Mouse (Mus musculus) megakaryocyte-erythroid progenitor cell, adult 5-6 weeks (primary cell): Measurements from ENCODE around the gene Frrs1. TPM values are rescaled to one million over a fixed set of nuclear protein-coding genes. Genes with fewer than 3 reads are reported as not detected.
A peak's percentile ranks its signal among the peaks of the same experiment; 100 is the strongest.

Source experiments
- ATAC-seq: replicated peaks from 2 replicates; pipeline ENCODE4 v1.8.0; 2016; ENCODE audit warnings: mild to moderate bottlenecking, inconsistent platforms; ENCODE audit not compliant: severe bottlenecking, poor library complexity, low FRiP score, low TSS enrichment
- total RNA-seq, 2 experiments: library from RNA; stranded (forward) in 1 of 2; stranded (reverse) in 1 of 2; fragments of 200-1000, 215-1000 nt in 1 of 2; fragments of >200 nt in 1 of 2; fragmentation: Nextera tagmentation in 1 of 2; gene quantifications; 2 replicates each; pipeline ENCODE4 v1.2.3; 2014 to 2017

Gene Frrs1
- total RNA-seq, 2 experiments from 2014 or later: 37.6 to 59.9 TPM

DNA sequence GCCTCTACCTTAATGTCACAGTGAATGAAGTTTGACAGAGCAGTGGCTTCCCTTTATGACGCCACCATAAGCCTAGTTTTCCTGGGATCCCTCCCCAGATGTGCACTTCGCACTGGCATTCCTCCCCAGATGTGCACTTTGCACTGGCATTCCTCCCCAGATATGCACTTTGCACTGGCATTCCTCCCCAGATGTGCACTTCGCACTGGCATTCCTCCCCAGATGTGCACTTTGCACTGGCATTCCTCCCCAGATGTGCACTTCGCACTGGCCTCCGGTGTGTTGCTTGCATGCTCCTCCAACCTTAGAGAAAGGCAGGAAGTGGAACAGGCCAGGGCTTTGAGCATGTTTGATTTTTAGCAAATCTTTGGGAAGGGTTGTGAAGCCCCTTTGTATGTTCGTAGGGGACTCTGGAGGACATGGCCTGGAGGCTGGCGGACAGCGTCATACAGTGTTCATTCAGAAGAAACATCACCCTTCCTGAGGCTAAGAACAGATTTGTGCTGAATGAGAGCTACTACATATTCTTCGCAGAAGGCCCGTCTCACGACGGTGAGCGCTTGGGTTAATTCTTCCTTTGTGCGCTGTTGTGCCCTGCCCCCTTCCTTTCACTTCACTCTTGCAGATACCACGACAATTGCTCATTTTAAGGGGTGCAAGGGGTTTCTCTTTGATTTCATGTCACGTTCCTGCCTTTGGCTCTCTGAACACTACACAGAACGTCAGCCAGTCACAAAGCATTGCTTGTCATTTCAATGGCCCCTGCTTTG, 32.4 kb downstream of the Frrs1 start:
- no peak for ATAC-seq

DNA sequence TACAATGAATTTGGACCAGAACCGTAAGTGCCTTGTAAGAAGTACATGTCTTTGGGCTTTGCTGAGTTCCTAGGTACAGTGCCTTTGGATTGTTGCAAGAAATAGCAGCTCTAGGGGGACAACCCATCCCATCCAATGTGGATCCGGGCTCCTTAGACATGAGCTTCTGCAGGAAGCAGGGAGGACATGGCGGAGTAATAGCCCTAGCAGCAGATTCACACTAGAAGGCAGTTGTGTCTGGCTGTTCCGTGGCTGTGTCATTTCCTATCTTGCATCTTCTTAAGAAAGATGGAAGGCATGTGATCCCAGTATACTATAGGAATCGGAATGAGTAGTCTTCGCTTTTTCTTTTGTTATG, 32.9 kb downstream of the Frrs1 start:
- no peak for ATAC-seq

DNA sequence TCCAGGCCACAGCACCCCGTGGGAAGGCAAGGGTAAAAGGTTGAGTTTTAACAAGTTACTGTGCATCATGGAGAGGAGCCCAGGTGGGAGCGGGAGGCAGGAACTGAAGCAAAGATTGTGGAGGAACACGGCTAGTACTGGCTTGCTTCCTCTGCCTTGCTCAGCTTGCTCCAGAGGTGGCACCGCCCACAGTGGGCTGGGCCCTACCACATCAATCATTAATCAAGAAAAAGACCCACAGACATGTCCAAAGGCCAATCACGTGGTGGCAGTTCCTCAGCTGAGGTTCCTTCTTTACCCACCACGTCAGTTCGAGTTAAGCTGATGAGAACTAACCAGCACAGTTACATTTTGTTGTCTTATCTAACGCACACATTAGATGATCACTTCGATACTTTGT, 33.6 kb downstream of the Frrs1 start:
- no peak for ATAC-seq

DNA sequence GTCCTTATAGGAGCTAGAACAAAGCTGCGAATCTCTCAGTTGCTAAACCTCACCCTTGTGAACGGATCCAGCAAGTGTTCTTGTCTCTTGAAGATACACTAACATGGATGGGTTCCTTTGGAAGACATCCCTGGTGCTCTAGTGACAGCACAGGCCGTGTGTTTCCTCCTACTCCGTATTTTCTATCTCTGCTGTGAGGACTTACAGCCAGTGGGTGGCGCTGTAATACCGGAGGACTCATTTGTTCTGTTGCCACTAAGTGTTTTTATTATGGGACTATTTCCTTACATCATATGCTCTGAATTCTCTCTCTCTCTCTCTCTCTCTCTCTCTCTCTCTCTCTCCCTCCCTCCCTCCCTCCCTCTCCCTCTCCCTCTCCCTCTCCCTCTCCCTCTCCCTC, 44.9 kb downstream of the Frrs1 start:
- peak; percentile 75 for ATAC-seq

DNA sequence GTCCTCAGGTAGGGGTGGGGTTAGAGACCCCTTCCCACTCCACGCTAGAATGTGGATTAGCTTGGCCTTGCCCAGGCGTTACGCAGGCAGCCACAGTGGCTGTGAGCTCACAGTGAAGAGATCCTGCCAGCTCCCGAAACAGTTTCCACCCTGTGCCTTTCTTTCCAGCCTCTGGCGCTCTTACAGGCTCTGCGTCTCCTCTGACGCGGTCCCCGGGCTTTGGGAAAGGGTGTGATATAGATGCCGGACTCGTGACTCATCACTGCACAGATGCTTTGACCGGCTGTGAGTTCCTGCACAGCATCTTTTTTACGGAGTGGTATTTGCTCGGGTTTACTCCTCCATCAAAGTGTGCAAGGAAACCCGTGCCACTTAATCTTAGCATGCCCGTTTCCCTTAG, 46.6 kb downstream of the Frrs1 start:
- no peak for ATAC-seq

DNA sequence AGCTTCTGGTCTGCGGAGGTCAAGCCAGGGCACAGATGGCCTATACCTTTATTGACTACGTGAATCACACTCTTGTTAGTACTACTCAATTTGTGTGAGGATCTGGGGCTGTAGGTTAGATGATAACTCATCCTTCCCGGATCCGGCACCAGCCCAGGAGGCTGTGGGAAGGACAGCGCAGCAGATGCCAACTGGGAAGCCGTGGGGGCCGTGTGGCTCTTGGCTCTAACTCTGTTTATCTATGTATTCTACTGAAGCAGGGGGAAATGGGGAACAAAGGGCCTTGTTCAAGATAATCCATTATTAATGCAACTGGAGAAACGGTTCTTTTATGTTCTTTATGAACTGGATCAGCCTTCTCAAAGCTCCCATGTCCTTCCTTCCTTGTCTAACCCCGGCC, 47.3 kb downstream of the Frrs1 start:
- ATAC-seq: no peak

DNA sequence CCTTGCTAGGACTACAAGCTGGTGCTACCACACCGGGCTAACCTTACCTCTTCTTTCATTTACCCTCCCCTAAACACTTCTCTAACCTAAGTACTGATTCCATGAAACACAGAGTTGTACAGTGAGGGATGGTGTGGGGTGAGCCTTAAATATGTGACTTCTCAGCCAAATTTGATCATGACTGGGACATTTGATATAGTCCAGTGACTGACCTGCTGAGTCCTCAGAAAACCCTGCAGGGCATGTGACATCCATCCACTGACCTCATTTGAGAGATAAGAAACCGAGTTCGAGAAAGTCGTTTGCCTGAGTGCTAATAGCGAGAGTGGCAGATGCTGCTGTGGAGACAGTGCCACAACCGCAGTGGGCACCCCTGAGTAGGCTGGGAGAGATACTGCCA, 55.1 kb downstream of the Frrs1 start:
- no peak for ATAC-seq

DNA sequence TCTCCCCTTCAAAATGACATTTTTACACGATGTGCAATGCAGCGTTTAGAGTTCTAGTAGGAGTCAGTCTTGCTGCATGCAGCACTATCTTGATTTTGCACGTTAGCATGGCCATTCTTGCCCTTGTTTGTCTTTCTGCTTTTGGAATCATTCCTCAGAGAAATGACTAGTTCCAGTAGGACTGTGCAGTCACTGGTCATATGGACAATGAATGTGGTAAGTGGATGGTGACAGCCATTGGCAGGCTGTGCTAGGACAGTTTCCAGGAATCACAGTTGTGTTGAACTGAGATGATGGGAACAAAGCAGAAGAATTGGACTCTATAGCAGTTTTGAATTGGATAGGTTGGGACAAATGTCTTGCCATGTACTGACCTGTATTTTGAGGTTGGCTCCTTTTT, 55.7 kb downstream of the Frrs1 start:
- ATAC-seq: no peak

DNA sequence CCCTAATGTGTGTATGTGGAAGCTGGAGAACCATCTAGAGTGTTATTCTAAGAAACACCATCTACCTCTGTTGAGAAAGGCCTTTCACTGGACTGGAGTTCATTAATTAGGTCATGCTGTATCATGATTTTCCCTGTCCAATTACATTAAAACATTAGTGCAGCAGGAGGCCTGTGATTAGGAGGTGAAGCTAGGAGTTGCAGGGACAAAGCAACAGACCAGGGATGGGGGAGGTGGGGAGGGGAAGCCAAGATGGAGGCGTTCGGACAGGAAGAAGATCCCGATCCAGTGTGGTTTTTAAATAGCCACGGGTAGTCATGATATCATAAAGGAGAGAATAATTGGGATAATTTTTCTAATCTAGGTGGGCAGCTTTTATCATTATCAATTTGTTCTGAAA, 57.8 kb downstream of the Frrs1 start:
- no peak for ATAC-seq

DNA sequence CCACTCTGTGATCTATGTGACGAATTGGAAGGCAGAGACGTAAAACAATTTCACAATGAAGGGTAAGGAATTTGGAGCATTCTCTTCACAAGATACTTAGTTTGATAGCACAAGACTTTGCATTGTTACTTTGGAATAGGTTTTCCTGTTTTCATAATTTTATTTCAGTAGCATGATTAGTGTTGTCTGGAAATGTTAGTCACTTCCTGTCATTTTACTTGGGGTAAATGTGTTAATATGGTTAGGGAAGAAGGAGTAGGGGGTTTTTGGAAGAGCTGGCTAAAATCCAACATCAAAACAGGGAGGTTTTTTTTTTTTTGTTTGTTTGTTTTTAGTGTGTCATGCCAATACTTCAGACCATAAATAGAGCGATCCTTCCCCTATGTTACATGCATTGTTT, 62.3 kb downstream of the Frrs1 start:
- no peak for ATAC-seq

DNA sequence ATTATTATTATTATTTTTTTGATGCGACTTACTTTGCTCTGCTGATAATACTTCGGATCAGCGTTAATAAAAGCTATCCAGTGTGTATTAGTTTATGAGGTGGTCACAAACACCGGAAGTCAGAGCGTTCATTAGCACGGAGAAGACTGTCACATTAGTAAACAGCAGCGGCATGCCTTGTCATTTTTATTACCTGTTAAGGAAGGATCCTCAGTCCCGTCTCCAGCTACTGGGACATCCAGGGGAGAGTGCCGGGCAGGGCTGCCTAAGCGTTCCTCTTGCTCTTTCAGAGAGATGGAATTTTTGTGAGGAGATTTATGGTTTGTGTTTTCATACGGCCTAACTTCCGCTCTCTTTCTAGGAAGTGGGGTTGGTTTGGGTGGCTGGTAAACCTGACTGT, 63.8 kb downstream of the Frrs1 start:
- no peak for ATAC-seq

DNA sequence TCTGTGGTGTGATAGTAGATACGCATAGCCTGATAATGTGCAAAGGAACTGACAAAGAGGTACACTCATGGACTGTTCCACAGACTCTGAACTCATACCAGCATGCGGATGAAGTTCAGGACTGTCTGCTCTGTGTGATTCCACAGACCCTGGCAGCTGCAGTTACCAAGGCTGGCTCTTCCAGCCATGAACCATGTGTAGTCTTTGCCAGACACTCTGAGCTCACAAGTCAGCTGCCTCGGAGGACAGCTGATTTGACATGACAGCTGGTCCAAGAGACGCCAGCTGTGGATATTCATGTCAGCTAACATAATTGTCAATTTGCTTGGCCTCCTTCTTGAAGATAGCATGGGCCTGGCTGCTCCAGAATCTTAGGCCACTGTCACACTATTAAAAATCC, 69.7 kb downstream of the Frrs1 start:
- ATAC-seq: no peak

DNA sequence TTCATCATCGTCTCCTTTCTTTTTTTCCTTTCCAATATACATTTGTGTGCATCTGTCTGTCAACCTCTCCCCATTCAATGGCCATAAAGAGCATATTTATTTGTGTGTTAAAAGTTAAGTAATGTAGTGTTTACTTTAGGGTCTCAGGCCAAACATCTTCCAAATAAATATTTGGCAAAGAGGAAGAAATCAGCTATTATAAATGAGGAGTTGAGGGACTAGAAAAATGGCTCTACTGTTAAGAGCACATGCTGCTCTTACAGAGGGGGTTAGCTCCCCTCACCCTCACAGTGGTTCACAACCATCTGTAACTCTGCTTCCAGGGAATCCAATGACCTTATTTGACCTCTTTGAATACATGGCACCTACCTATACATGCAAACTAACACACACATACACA, 73.9 kb downstream of the Frrs1 start:
- no peak for ATAC-seq

DNA sequence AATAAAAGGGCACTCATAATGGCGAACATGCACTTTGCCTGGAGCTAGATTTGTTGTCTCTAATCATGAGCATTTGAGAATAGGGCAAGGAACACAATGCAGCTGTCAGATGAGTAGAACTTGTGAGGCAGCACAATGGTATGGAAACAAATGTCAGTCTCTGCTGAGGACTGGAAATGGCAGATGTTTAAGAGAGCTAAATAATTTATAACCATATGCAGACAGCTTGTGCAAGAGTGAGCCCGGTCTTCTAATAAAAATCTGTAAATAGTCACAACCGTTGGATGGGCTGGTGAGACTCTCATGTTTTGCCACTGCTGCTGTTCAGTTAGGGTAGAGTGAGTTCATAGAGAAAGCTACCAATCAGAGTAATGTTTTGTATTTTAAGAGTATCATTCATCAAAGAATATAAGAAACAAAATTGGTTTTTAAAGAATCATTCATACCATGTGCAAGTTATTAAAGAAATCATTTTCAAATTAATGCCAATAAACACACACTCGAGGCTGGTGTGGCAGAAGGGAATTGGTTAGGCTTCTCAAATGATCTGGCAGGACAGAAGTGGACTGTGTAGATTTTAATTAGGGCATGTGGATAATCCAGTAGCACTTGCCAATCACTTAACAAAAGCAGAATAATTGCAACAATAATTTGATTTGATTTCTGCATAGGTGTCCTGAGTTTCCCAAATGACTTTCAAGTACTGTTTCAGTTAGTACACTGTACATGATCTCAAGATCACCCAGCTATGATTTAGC, 77.8 kb downstream of the Frrs1 start:
- no peak for ATAC-seq

DNA sequence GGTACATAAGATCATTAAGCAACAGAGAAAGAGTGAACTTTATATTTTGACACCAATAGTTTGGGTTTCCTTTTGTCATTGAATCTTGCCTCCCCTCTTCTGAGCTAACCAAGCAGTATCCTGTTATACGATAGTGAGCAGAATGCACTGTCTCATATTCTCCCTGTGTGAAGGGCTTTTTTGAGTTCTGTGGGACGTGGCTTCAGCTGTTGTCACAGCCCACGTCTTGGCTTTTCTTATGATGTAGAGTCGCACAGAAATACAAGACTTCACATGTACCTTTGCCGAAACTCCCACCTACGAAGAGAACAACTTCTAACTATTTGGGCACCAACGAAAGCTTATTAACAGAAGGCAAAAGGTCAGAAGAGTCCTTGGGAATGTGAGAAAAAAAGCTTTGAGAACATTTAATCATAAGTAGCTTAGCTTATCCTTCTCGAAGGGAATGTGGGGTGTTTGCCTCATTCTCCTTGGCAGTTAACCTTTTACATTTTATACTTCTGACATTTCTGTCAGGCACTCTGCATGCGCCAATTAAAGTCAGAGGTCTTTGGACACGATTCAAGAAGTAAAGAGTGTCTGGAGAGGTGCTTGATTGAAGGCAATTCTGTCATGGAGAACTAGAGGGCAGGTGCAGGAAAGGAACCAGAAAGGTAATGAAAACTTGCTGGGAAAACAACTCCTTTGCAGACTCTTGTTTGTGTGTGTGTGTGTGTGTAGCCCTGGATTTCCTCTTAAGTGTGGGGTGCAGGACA, 81.7 kb downstream of the Frrs1 start:
- ATAC-seq: no peak

DNA sequence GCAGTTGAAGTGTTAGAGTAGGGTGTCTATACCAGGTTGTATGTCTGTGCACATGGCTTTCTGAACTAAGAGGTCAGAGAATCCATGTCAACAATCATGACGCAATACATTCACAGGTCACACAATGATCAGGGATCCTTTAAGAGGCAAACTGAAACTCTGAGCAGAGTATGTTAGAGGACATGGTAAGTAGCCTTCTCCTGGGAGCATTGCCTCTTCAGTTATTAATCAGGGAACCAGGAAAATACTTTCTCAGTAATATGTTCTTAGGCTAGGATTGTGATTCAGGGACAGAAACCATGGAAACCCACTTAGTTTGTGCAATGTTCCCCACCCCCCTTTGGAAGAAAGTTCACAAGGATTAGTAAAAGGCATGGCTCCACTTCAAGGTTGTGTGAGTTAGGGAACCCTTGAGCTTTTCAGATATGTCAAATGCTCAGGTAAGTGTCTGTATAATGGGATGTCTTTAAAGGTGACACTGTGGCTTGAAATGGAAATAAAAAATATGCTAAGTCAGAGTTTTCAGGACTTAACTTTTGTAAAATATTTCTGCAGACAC, 82.4 kb downstream of the Frrs1 start:
- ATAC-seq: no peak

DNA sequence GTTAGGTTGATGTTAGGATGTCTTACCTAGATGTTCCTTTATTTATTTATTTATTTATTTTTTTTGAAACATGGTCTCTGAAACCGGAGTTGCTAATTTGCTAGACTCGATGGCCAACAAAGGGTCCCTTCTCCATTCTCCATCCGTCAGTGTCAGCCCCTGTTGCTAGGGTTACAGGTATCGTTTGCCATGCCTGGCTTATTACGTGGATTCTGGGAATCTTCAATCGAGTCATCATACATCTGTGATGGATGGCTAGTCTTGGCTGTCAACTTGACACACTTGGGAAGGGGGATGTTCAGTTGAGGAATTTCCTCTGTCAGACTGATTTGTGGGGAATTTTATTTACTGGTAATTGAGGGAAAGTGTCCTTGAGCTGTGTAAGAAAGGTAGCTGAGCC, 83.5 kb downstream of the Frrs1 start:
- ATAC-seq: no peak

DNA sequence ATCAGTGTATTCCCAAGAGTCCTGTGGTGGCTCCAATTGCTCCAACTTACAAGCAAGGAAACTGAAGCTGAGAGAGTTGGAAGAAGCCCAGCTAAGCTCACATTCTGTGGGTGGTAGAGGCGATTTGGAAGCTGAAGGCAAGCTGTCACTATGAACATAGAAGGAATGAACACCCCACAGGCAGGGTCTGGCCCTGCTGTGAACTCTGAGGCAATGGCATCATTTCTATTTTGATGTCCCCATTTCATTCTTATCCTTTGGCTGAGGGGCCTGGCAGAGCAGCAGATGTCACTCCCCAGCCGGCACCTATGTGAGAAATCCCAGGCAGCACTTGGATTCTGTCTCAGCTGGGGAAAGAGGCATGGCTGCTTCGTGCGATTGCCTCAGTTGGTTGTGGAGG, 84.2 kb downstream of the Frrs1 start:
- ATAC-seq: no peak

DNA sequence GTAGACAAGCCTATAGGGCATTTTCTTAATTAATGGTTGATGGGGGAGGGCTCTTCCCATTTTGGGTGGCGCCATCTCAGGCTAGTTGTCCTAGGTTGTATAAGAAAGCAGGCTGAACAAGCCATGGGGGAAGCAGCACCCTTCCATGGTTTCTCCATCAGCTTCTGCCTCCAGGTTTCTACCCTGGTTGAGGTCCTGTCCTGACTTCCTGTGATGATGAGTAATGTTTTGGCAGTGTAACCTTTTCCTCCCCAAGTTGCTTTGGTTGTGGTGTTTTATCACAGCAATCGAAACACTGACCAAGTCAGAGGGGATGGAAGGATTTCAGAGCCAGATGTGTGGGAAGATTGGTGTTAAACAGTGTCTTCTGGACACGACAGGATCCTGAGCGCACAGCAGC, 87.2 kb downstream of the Frrs1 start:
- no peak for ATAC-seq

DNA sequence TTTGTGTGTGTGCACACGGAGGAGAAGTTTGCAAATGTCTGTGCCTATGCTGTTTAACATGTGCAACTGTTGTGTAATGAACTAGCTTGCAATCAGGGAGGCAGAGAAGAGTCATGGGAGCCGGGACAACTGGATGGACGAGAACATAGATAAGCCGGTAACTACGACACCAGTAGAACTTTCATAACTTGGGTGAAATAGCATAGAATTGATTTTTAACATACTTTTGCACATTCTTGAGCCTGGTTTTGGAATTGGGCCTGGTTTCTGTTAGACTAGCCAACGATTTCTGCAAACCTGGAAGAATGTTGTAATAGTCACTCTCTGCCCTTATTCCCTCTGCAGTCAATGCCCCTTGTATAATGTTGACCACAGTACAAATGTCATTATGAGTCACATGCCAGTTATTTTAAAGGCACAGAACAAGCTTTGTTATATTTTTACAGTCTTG, 91.4 kb downstream of the Frrs1 start:
- no peak for ATAC-seq
